Mouse (Mus musculus): Measurements from ENCODE around the gene Ormdl1.
"Not testable (repeated sequence)": the region's sequence is repeated elsewhere in the genome, so short reads cannot be mapped to it uniquely, and the experiment has no call there.

GRCm38 (mm10) chr1:53333527-53333926 is 36.6 kb downstream of the Ormdl1 start:
- not testable (repeated sequence) for TF ChIP-seq CTCF, POLR2A (IDR thresholded peaks at IDR 0.05; ENCODE audit: insufficient read depth, low read depth, low read length)

All from olfactory bulb, adult 2 months (tissue).